Mouse (Mus musculus): ENCODE results near the gene Chst3. TPM values are rescaled to one million over a fixed set of nuclear protein-coding genes. Genes with fewer than 3 reads are reported as not detected.
"Not testable (repeated sequence)": the region's sequence is repeated elsewhere in the genome, so short reads cannot be mapped to it uniquely, and the experiment has no call there.

The Chst3 gene
- polyA plus RNA-seq, 1 experiment from 2014 or later: 2.1 TPM

- 0 out of 2 replicates have a peak overlapping the region, but pooled peaks have one; percentile 68 for H3K9ac ChIP-seq (ENCODE audit: low read length)
- no peaks in the 10 kb centered on the region for H3K36me3 ChIP-seq (ENCODE audit: control insufficient read depth, insufficient read depth, low read length)
- no peak overlapping the region for H3K4me3 ChIP-seq (replicated peaks; ENCODE audit: low read length)
- H3K27ac ChIP-seq (ENCODE audit: low read length): peak overlapping the region; percentile 65
- ATAC-seq (ENCODE audit: insufficient read depth, low FRiP score): no peak
- H3K27me3 ChIP-seq (ENCODE audit: control insufficient read depth, insufficient read depth, low read length): no peaks in the 10 kb centered on the region
- WGBS: 18% methylated on average over 4 of the region's 4 CpGs
- H3K9me3 ChIP-seq (replicated peaks; ENCODE audit: control insufficient read depth, low read length): no peaks in the 10 kb centered on the region
- peaks cover 33% of the 10 kb centered on the region for H3K4me1 ChIP-seq (ENCODE audit: control insufficient read depth, insufficient read depth, low read length)
- H3K4me2 ChIP-seq (ENCODE audit: low read depth, low read length): no peak overlapping the region
Observed at GRCm38 (mm10) chr10:60195087-60195486, 24.0 kb downstream of the Chst3 start.

GRCm38 (mm10) chr10:60193532-60194423 lies 25.3 kb downstream of the Chst3 start:
- H3K27me3 ChIP-seq (ENCODE audit: control insufficient read depth, insufficient read depth, low read length): no peaks in the 10 kb centered on the region
- peak overlapping the region; percentile 46 for H3K4me2 ChIP-seq (ENCODE audit: low read depth, low read length)
- H3K27ac ChIP-seq (ENCODE audit: low read length): peak overlapping the region; percentile 65
- peak; percentile 88 for ATAC-seq (ENCODE audit: insufficient read depth, low FRiP score)
- peak overlapping the region; percentile 68 for H3K9ac ChIP-seq (ENCODE audit: low read length)
- no peaks in the 10 kb centered on the region for H3K9me3 ChIP-seq (replicated peaks; ENCODE audit: control insufficient read depth, low read length)
- peak overlapping the region; percentile 20 for H3K4me3 ChIP-seq (replicated peaks; ENCODE audit: low read length)
- no peaks in the 10 kb centered on the region for H3K36me3 ChIP-seq (ENCODE audit: control insufficient read depth, insufficient read depth, low read length)
- H3K4me1 ChIP-seq (ENCODE audit: control insufficient read depth, insufficient read depth, low read length): peaks cover 33% of the 10 kb centered on the region
- 9% methylated on average over 19 of the region's 19 CpGs for WGBS

- H3K36me3 ChIP-seq (ENCODE audit: control insufficient read depth, insufficient read depth, low read length): no peaks in the 10 kb centered on the region
- H3K4me2 ChIP-seq (ENCODE audit: low read depth, low read length): peak overlapping the region; percentile 65
- peak overlapping the region; percentile 30 for H3K4me3 ChIP-seq (replicated peaks; ENCODE audit: low read length)
- H3K27ac ChIP-seq (ENCODE audit: low read length): no peak overlapping the region; the same call in 1 of the 2 replicates
- peak; percentile 42 for ATAC-seq (ENCODE audit: insufficient read depth, low FRiP score)
- H3K27me3 ChIP-seq (ENCODE audit: control insufficient read depth, insufficient read depth, low read length): no peaks in the 10 kb centered on the region
- peaks cover 33% of the 10 kb centered on the region for H3K4me1 ChIP-seq (ENCODE audit: control insufficient read depth, insufficient read depth, low read length)
- under 1% methylated on average over 17 of the region's 17 CpGs for WGBS
- no peaks in the 10 kb centered on the region for H3K9me3 ChIP-seq (replicated peaks; ENCODE audit: control insufficient read depth, low read length)
- peak overlapping the region; percentile 57; the same call in 1 of the 2 replicates for H3K9ac ChIP-seq (ENCODE audit: low read length)
Observed at GRCm38 (mm10) chr10:60191796-60192195, 27.3 kb downstream of the Chst3 start.

- Histone ChIP-seq H3K4me1 (ENCODE audit: control insufficient read depth, insufficient read depth, low read length) (peaks cover 27% of the 10 kb centered on the region), H3K36me3 (ENCODE audit: control insufficient read depth, insufficient read depth, low read length) (no peaks in the 10 kb centered on the region), H3K27ac (ENCODE audit: low read length) (no peak overlapping the region), H3K4me3 (replicated peaks; ENCODE audit: low read length) (no peak overlapping the region), H3K27me3 (ENCODE audit: control insufficient read depth, insufficient read depth, low read length) (no peaks in the 10 kb centered on the region), H3K4me2 (ENCODE audit: low read depth, low read length) (no peak overlapping the region), H3K9me3 (replicated peaks; ENCODE audit: control insufficient read depth, low read length) (no peaks in the 10 kb centered on the region), H3K9ac (ENCODE audit: low read length) (no peak overlapping the region)
- no peak for ATAC-seq (ENCODE audit: insufficient read depth, low FRiP score)
- 85% methylated on average over 6 of the region's 6 CpGs for WGBS
Observed at GRCm38 (mm10) chr10:60189534-60190186, 29.4 kb downstream of the Chst3 start.

- H3K4me3 ChIP-seq (replicated peaks; ENCODE audit: low read length): no peak overlapping the region
- H3K4me1 ChIP-seq (ENCODE audit: control insufficient read depth, insufficient read depth, low read length): peaks cover 5% of the 10 kb centered on the region
- no peaks in the 10 kb centered on the region for H3K9me3 ChIP-seq (replicated peaks; ENCODE audit: control insufficient read depth, low read length)
- H3K27me3 ChIP-seq (ENCODE audit: control insufficient read depth, insufficient read depth, low read length): no peaks in the 10 kb centered on the region
- 70% methylated on average over 44 of the region's 44 CpGs for WGBS
- H3K36me3 ChIP-seq (ENCODE audit: control insufficient read depth, insufficient read depth, low read length): no peaks in the 10 kb centered on the region
- H3K9ac ChIP-seq (ENCODE audit: low read length): no peak overlapping the region
- H3K27ac ChIP-seq (ENCODE audit: low read length): no peak overlapping the region
- no peak overlapping the region for H3K4me2 ChIP-seq (ENCODE audit: low read depth, low read length)
- no peak for ATAC-seq (ENCODE audit: insufficient read depth, low FRiP score)
Observed at GRCm38 (mm10) chr10:60186191-60186945, 32.7 kb downstream of the Chst3 start.

- no peaks in the 10 kb centered on the region for H3K27me3 ChIP-seq (ENCODE audit: control insufficient read depth, insufficient read depth, low read length)
- ATAC-seq (ENCODE audit: insufficient read depth, low FRiP score): peak; percentile 26; the same call in 1 of the 2 replicates
- H3K4me1 ChIP-seq (ENCODE audit: control insufficient read depth, insufficient read depth, low read length): peaks cover 5% of the 10 kb centered on the region; the same call in 1 of the 2 replicates
- H3K27ac ChIP-seq (ENCODE audit: low read length): no peak overlapping the region
- H3K36me3 ChIP-seq (ENCODE audit: control insufficient read depth, insufficient read depth, low read length): no peaks in the 10 kb centered on the region
- H3K9me3 ChIP-seq (replicated peaks; ENCODE audit: control insufficient read depth, low read length): no peaks in the 10 kb centered on the region
- no peak overlapping the region for H3K4me3 ChIP-seq (replicated peaks; ENCODE audit: low read length)
- no peak overlapping the region for H3K4me2 ChIP-seq (ENCODE audit: low read depth, low read length)
- no peak overlapping the region for H3K9ac ChIP-seq (ENCODE audit: low read length)
- 72% methylated on average over 10 of the region's 10 CpGs for WGBS
Observed at GRCm38 (mm10) chr10:60185023-60185709, 33.9 kb downstream of the Chst3 start.

- not testable (repeated sequence) for H3K4me3 ChIP-seq (replicated peaks; ENCODE audit: low read length); H3K9ac ChIP-seq (ENCODE audit: low read length); H3K36me3 ChIP-seq (ENCODE audit: control insufficient read depth, insufficient read depth, low read length); H3K27ac ChIP-seq (ENCODE audit: low read length); H3K27me3 ChIP-seq (ENCODE audit: control insufficient read depth, insufficient read depth, low read length); H3K4me2 ChIP-seq (ENCODE audit: low read depth, low read length); H3K9me3 ChIP-seq (replicated peaks; ENCODE audit: control insufficient read depth, low read length); ATAC-seq (ENCODE audit: insufficient read depth, low FRiP score); H3K4me1 ChIP-seq (ENCODE audit: control insufficient read depth, insufficient read depth, low read length)
- WGBS: 84% methylated on average over 9 of the region's 9 CpGs
Observed at GRCm38 (mm10) chr10:60175306-60175705, 43.8 kb downstream of the Chst3 start.

- H3K27me3 ChIP-seq (ENCODE audit: control insufficient read depth, insufficient read depth, low read length): no peaks in the 10 kb centered on the region
Observed at GRCm38 (mm10) chr10:60174506-60174905, 44.6 kb downstream of the Chst3 start.

More at GRCm38 (mm10) chr10:60174506-60174905, 44.6 kb downstream of the Chst3 start:
- no peak for ATAC-seq (ENCODE audit: insufficient read depth, low FRiP score)
- Histone ChIP-seq H3K27ac (ENCODE audit: low read length) (no peak overlapping the region), H3K4me2 (ENCODE audit: low read depth, low read length) (no peak overlapping the region), H3K4me1 (ENCODE audit: control insufficient read depth, insufficient read depth, low read length) (0 out of 2 replicates have a peak, but pooled peaks cover 5% of the 10 kb centered on the region), H3K9ac (ENCODE audit: low read length) (no peak overlapping the region), H3K36me3 (ENCODE audit: control insufficient read depth, insufficient read depth, low read length) (no peaks in the 10 kb centered on the region), H3K4me3 (replicated peaks; ENCODE audit: low read length) (no peak overlapping the region), H3K9me3 (replicated peaks; ENCODE audit: control insufficient read depth, low read length) (no peaks in the 10 kb centered on the region)
- WGBS: 61% methylated on average over 3 of the region's 3 CpGs

Data from stomach, embryonic 16.5 days (tissue).